Mouse (Mus musculus) hindbrain, embryonic 14.5 days (tissue): ENCODE data around the gene Mdm1. TPM values are rescaled to one million over a fixed set of nuclear protein-coding genes. Genes with fewer than 3 reads are reported as not detected.

Experiments used
- ATAC-seq: fragments of 200-750 bp; cut with Nextera tagmentation; 2 replicates; pipeline ENCODE4 v1.8.0; 2017; ENCODE audit warnings: moderate number of reproducible peaks, mild to moderate bottlenecking, moderate TSS enrichment, moderate library complexity; ENCODE audit not compliant: low FRiP score
- DNase-seq: peaks from one replicate; pipeline ENCODE4 v3.0.0-alpha.2; 2015; ENCODE audit warnings: low spot score
- H3K27ac ChIP-seq: fragments of 300-500 bp; sonication (generic); 2 replicates; pipeline ENCODE4 v1.5.1; 2014; ENCODE audit warnings: mild to moderate bottlenecking, moderate library complexity
- H3K27me3 ChIP-seq: fragments of 300-500 bp; sonication (generic); 2 replicates; pipeline ENCODE4 v1.6.1; 2014; ENCODE audit warnings: mild to moderate bottlenecking, low read length, mixed read lengths; ENCODE audit not compliant: control insufficient read depth, insufficient read depth
- H3K36me3 ChIP-seq: fragments of 300-500 bp; sonication (generic); replicated peaks from 2 replicates; pipeline ENCODE4 v1.6.1; 2014; ENCODE audit not compliant: control insufficient read depth, insufficient read depth
- H3K4me1 ChIP-seq: fragments of 300-500 bp; sonication (generic); replicated peaks from 2 replicates; pipeline ENCODE4 v1.6.1; 2014; ENCODE audit warnings: antibody characterized with exemption, low read length, mixed read lengths; ENCODE audit not compliant: control insufficient read depth, insufficient read depth
- H3K4me2 ChIP-seq: fragments of 300-500 bp; sonication (generic); replicated peaks from 2 replicates; pipeline ENCODE4 v1.6.1; 2014; ENCODE audit warnings: mild to moderate bottlenecking, moderate library complexity
- H3K4me3 ChIP-seq: fragments of 300-500 bp; sonication (generic); replicated peaks from 2 replicates; pipeline ENCODE4 v1.5.1; 2014; ENCODE audit warnings: mild to moderate bottlenecking, low read length
- H3K9ac ChIP-seq: fragments of 300-500 bp; sonication (generic); 2 replicates; pipeline ENCODE4 v1.6.1; 2014
- H3K9me3 ChIP-seq: fragments of 300-500 bp; sonication (generic); 2 replicates; pipeline ENCODE4 v1.6.1; 2016; ENCODE audit warnings: low read length; ENCODE audit not compliant: control insufficient read depth
- WGBS: fragments of 180-500 bp; shearing (Covaris S2); extraction: QIAGEN DNeasy Blood & Tissue Kit; methylation state at CpG from one replicate; pipeline ENCODE4 v1.1.7; 2014; 5-methylcytosine and 5-hydroxymethylcytosine counted together
- polyA plus RNA-seq: library from polyadenylated mRNA; unstranded; fragments of >200 nt; fragmentation: Nextera tagmentation; extraction: Ambion mirVana; gene quantifications from 2 replicates; pipeline ENCODE4 v1.2.1, GENCODE M21; 2014

Mdm1 gene
- 25.2 and 27.0 TPM in 2 replicates for polyA plus RNA-seq

DNA sequence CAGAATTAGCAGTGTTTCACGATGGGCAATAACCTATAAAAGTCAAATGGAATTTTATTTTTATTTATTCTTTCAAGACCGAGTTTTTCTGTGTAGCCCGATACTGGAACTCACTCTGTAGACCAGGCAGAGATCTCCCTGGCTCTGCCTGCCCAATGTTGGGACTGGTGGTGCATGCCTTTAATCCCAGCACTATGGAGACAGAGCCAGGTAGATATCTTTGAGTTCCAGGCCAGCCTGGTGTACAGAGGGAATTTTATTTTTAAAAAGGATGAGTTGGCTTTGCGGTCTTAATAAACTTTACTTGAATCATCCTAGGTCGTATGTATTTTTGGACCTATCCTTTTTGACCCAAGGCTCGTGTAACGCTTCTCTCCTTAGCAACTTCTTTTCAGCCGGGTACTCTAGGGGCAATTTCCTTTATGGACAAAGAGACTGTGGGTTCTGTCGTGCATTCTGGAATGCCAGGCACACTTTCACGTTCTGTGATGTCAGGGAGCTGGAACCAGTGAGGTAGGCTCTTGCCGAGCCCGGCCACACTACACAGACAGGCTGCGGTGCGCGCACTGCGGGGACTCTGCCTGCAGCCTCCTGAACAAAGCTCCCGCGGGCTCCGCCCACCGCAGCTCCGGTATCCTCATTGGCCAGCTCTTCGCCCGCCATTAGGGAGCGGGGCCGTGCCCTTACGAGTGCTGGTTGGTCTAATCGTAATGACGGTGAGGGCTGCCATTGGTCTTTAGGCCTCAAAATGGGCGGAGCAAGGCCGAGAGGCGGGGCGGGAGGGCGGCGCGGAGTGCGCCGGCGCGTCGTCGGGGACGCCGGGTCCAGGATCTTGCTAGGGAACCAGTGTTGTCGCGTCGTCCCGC is at the start of gene Mdm1:
Gene Mdm1 (plus strand): TSS at position 794 of the 866 bp plus-strand sequence.
- ATAC-seq = peak; percentile 100
- Histone ChIP-seq H3K4me1 (0 out of 2 replicates have a peak, but pooled peaks cover 10% of the 10 kb centered on the region), H3K9me3 (no peaks in the 10 kb centered on the region), H3K9ac (peak within 1 kb of the TSS; percentile 77), H3K4me3 (peak within 1 kb of the TSS; percentile 95), H3K4me2 (peak within 1 kb of the TSS; percentile 82), H3K36me3 (no peaks in the 10 kb centered on the region), H3K27me3 (no peaks in the 10 kb centered on the region), H3K27ac (peak within 1 kb of the TSS; percentile 73)
- WGBS = 5% methylated on average over 47 of the region's 47 CpGs
- DNase-seq = peak; percentile 97

GRCm38 (mm10) chr10:118092745-118093144 is 48.9 kb upstream of the Mdm1 start:
- ATAC-seq = no peak
- no peak overlapping the region for H3K9ac ChIP-seq
- peaks cover 4% of the 10 kb centered on the region; the same call in 1 of the 2 replicates for H3K4me1 ChIP-seq
- no peak overlapping the region for H3K4me3 ChIP-seq
- no peak overlapping the region for H3K27ac ChIP-seq
- no peak overlapping the region for H3K4me2 ChIP-seq
- H3K36me3 ChIP-seq = no peaks in the 10 kb centered on the region
- no peaks in the 10 kb centered on the region for H3K27me3 ChIP-seq
- 78% methylated on average over 6 of the region's 6 CpGs for WGBS
- no peaks in the 10 kb centered on the region for H3K9me3 ChIP-seq
- no peak for DNase-seq

DNA sequence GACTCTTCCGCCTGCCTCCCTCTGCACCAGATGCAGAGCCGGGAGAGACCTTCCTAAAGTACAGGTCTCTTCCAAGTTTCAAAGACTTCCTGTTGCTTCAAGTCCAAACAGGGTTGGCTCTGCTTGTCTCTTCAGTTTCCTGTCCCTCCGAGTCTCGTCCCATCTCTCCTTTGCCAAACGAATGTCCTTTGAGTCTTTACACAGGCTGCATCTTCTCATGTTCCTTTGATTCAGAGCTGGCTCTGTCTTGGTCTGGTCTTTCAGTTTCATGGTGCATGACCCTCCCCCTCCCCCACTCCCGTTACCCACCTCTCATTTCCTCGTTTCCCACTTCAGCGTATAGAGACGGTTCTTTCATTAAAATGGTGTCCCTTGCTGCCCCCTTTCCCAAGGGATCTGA is 47.9 kb upstream of the Mdm1 start:
- no peak for DNase-seq
- Histone ChIP-seq H3K27me3 (no peaks in the 10 kb centered on the region), H3K27ac (no peak overlapping the region), H3K4me3 (no peak overlapping the region), H3K4me2 (no peak overlapping the region), H3K4me1 (no peaks in the 10 kb centered on the region), H3K9ac (no peak overlapping the region), H3K9me3 (no peaks in the 10 kb centered on the region), H3K36me3 (no peaks in the 10 kb centered on the region)
- ATAC-seq = no peak
- 78% methylated on average over 9 of the region's 9 CpGs for WGBS

GRCm38 (mm10) chr10:118094853-118095252 is 46.8 kb upstream of the Mdm1 start:
- H3K4me3 ChIP-seq = no peak overlapping the region
- H3K27me3 ChIP-seq = no peaks in the 10 kb centered on the region
- ATAC-seq = no peak
- no peaks in the 10 kb centered on the region for H3K36me3 ChIP-seq
- H3K4me1 ChIP-seq = no peaks in the 10 kb centered on the region
- H3K9ac ChIP-seq = no peak overlapping the region
- DNase-seq = no peak
- H3K9me3 ChIP-seq = no peaks in the 10 kb centered on the region
- no peak overlapping the region for H3K27ac ChIP-seq
- 85% methylated on average over 4 of the region's 4 CpGs for WGBS
- no peak overlapping the region for H3K4me2 ChIP-seq

GRCm38 (mm10) chr10:118096223-118096622 is 45.4 kb upstream of the Mdm1 start:
- Histone ChIP-seq H3K36me3 (no peaks in the 10 kb centered on the region), H3K4me2 (no peak overlapping the region), H3K27ac (no peak overlapping the region), H3K9me3 (no peaks in the 10 kb centered on the region), H3K4me3 (no peak overlapping the region), H3K27me3 (no peaks in the 10 kb centered on the region), H3K9ac (no peak overlapping the region), H3K4me1 (no peaks in the 10 kb centered on the region)
- WGBS = 90% methylated on average over 6 of the region's 6 CpGs
- DNase-seq (no peak), ATAC-seq (no peak)

- Histone ChIP-seq H3K27me3 (no peaks in the 10 kb centered on the region), H3K9ac (no peak overlapping the region), H3K36me3 (no peaks in the 10 kb centered on the region), H3K4me2 (no peak overlapping the region), H3K9me3 (no peaks in the 10 kb centered on the region), H3K4me3 (no peak overlapping the region), H3K27ac (no peak overlapping the region), H3K4me1 (no peaks in the 10 kb centered on the region)
- DNase-seq (no peak), ATAC-seq (no peak)
- WGBS = 85% methylated on average over 3 of the region's 3 CpGs
Observed at GRCm38 (mm10) chr10:118097898-118098297, 43.7 kb upstream of the Mdm1 start.

- DNase-seq (no peak), ATAC-seq (no peak)
- Histone ChIP-seq H3K27ac (no peak overlapping the region), H3K9ac (no peak overlapping the region), H3K4me3 (no peak overlapping the region), H3K4me2 (no peak overlapping the region), H3K27me3 (no peaks in the 10 kb centered on the region), H3K9me3 (no peaks in the 10 kb centered on the region), H3K36me3 (no peaks in the 10 kb centered on the region), H3K4me1 (0 out of 2 replicates have a peak, but pooled peaks cover 3% of the 10 kb centered on the region)
- WGBS = 38% methylated on average over 5 of the region's 5 CpGs
Observed at GRCm38 (mm10) chr10:118100570-118100969, 41.0 kb upstream of the Mdm1 start.

DNA sequence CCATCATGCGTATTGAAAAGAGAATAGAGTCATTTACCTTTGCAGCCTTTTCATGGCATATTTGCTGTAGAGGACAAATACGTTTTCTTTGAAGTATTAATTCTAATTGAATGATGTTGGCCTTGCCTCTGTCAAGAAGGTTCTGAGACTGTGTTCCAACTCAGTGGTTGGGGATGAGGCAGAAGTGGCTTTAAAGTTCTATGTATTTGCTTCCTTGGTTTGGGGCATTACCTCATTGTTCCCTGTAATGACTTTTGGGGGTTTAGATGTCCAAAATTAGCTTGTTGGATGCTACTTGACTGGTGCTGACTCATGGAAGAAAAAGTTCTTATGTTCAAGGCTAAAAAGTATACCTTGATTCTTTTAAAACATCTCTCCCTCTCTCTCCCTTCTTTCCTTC is 40.6 kb upstream of the Mdm1 start:
- Histone ChIP-seq H3K9me3 (no peaks in the 10 kb centered on the region), H3K36me3 (no peaks in the 10 kb centered on the region), H3K27ac (no peak overlapping the region), H3K4me1 (0 out of 2 replicates have a peak, but pooled peaks cover 3% of the 10 kb centered on the region), H3K27me3 (no peaks in the 10 kb centered on the region), H3K9ac (no peak overlapping the region), H3K4me2 (no peak overlapping the region), H3K4me3 (no peak overlapping the region)
- ATAC-seq (no peak), DNase-seq (no peak)
- WGBS = 77% methylated on average over 2 of the region's 2 CpGs

GRCm38 (mm10) chr10:118103020-118103666 is 38.5 kb upstream of the Mdm1 start:
- Histone ChIP-seq H3K4me2 (peak overlapping the region; percentile 74), H3K4me1 (0 out of 2 replicates have a peak, but pooled peaks cover 3% of the 10 kb centered on the region), H3K9me3 (no peaks in the 10 kb centered on the region), H3K9ac (peak overlapping the region; percentile 60), H3K27ac (peak overlapping the region; percentile 76), H3K36me3 (no peaks in the 10 kb centered on the region), H3K4me3 (peak overlapping the region; percentile 33), H3K27me3 (no peaks in the 10 kb centered on the region)
- peak; percentile 91 for ATAC-seq
- DNase-seq = peak; percentile 77
- WGBS = 0% methylated on average over 20 of the region's 20 CpGs
